ENCODE assay signal across 19 mouse cellular contexts in genomic region chr16:6147957-6148356, GRCm38 (mm10).
DNase-seq lines count a peak whose midpoint lies in the region; ATAC-seq lines count a peak whose summit lies in the region.
"Had no signal": no experiment of that assay in that cellular context is flagged by ENCODE, and none has a peak within 500 bp of the region (broad histone marks: within the 10 kb centered on the region; RNA-seq: fewer than 3 reads in every experiment).

No protein-coding gene starts in this region.

- intact Hi-C loops in left cerebral cortex, postnatal 14 days (cut with DNase I) = no loop called here

- no peak for DNase-seq in frontal cortex, postnatal 14 days (ENCODE audit: low spot score in 2 of 2)
- DNase-seq in left cerebral cortex, postnatal 14 days (ENCODE audit: low spot score in 2 of 2) = peak; percentile 45 to 55
- no peak for DNase-seq in left cerebral cortex, adult 11 months (ENCODE audit: low spot score)
- peak; percentile 63 for DNase-seq in brain, adult 2 months (ENCODE audit: low read depth, low spot score)
- DNase-seq in layer of hippocampus, postnatal 10 days (ENCODE audit: low spot score in 2 of 2) = peak; percentile 16 to 26
- no peak for DNase-seq in thymus, adult 18-20 months
- no peak for DNase-seq in ovary, adult 18-20 months (ENCODE audit: low spot score)
- DNase-seq: adrenal gland, postnatal 10 days; cerebellum, adult 11 months; cerebellum, postnatal 25 days; gastrocnemius, postnatal 36 days; heart, postnatal 4 days; midbrain, embryonic 14.5 days; spleen, adult 18-20 months had no signal

- peak; percentile 53; the same call in 1 of the 2 replicates for ATAC-seq in frontal cortex, adult (ENCODE audit: low TSS enrichment)
- ATAC-seq: activated CD4-positive, CD25-positive, alpha-beta regulatory T cell, adult 4 months; CD4-positive, CD25-positive, alpha-beta regulatory T cell, adult 4 months; hindbrain, embryonic 16.5 days; intestine, postnatal 0 days had no signal

Comparison
In these comparisons a context has a peak if more than half of its experiments do, and no peak if none do; other contexts are left out.
1. DNase-seq: peak in left cerebral cortex, postnatal 14 days (2 of 2), brain, adult 2 months (single experiment) and layer of hippocampus, postnatal 10 days (2 of 2); none in frontal cortex, postnatal 14 days (0 of 2), left cerebral cortex, adult 11 months (single experiment), thymus, adult 18-20 months (0 of 2) and ovary, adult 18-20 months (single experiment).